Mouse (Mus musculus) skeletal muscle tissue, postnatal 0 days (tissue): Measurements from ENCODE around the gene Mex3a. TPM values are rescaled to one million over a fixed set of nuclear protein-coding genes. Genes with fewer than 3 reads are reported as not detected.

ENCODE experiments used
- microRNA counts: library from miRNA; unstranded; fragments of <30 nt; microRNA quantifications from one replicate; lab custom pipeline; 2015
- microRNA-seq, 2 experiments: library from miRNA; unstranded; fragments of <30 nt; microRNA quantifications; one replicate each; pipeline ENCODE4; 2016
- polyA plus RNA-seq: library from polyadenylated mRNA; unstranded; fragments of >200 nt; fragmentation: Nextera tagmentation; extraction: Ambion mirVana; gene quantifications from 2 replicates; pipeline ENCODE4 v1.2.1, GENCODE M21; 2015

Gene Mex3a
- polyA plus RNA-seq, result 2.9 TPM in 2 replicates

DNA sequence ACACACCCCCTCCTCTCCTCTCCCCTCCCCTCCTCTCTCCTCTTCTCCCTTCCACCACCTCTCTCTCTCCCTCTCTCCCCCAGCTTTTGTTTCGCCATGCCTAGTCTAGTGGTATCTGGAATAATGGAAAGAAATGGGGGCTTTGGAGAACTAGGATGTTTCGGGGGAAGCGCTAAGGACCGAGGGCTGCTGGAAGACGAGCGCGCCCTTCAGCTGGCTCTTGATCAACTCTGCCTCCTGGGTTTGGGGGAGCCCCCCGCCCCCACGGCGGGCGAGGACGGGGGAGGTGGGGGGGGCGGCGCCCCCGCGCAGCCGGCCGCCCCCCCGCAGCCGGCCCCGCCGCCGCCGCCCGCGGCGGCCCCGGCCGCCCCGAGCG is at the start of gene Mex3a:
Gene Mex3a, plus strand, starts transcription at position 97 of the 376 bp plus-strand sequence.

DNA sequence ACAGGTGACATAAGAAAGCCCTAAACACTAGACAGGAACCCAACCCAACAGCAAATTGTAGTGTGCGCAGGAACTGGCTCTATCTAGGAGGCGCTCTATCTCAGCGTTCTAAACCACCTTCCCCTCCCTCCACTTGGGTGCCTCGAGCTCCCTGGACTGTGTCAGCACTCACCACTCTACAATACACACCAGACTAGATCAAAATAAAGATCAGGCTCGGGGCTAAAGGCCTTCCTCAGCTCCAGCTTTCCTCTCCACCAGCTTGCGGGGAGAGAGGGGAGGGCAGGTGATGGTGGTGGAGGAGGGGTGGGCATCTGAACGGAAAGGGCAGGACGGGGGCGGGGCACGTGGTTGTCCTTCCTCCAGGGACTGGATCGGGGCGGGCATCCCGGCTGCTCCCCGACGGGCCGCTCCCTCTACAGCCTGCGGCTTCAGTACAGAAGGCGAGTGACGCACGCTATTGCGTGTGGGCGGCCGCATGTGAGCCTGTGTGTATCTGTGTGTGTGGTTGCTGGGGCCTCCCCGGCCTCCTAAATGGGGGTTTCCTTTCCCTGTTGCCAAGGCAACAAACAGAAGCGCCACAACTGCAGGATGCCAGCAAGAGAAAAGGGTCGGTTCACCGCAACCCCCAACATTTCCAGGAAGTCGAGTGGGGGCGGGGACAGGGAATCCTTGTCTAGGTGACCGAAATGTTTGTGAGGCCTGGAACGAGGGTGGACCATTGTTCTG is 22.3 kb upstream of the Mex3a start, which contains the start of gene Lmna:
Gene Lmna, minus strand, starts transcription at position 265 of the 729 bp plus-strand sequence.

DNA sequence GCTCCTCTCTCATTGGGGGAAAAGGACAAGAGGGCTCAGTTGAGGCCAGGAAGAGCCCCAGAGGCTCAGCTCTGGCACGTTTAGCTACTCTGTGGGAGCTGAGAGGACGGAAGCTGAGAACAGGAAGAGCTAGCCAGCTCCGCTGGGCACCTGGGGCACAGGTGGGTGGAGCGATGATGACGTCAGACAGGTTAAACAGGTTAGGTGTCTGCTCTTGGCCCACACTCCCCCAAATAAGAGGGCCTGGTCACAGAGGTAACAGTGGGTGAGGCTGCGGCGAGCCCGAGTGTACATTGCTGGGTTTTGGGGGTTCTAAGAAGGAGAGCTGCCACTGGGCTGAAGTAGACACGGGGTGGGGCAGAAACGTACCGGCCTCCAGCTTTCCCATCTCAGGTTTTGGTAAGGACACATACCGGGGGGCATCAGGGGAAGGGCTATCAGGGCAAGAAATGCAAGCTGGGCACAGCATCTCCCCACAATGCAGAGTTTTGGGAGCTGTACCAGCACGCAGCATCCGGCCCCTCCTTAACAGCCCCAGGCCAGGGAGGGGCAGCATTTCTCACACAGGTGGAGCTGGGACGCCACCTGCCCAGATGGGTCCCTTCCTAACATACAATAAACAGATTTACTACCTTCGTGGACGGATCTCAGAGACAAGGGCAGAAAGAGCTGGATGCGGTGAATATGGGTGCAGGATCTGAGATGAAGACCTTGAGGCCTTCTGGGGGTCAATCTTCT is 16.2 kb downstream of the Mex3a start, which contains the start of gene Rab25:
Gene Rab25, minus strand, starts transcription at position 121 of the 738 bp plus-strand sequence.

DNA sequence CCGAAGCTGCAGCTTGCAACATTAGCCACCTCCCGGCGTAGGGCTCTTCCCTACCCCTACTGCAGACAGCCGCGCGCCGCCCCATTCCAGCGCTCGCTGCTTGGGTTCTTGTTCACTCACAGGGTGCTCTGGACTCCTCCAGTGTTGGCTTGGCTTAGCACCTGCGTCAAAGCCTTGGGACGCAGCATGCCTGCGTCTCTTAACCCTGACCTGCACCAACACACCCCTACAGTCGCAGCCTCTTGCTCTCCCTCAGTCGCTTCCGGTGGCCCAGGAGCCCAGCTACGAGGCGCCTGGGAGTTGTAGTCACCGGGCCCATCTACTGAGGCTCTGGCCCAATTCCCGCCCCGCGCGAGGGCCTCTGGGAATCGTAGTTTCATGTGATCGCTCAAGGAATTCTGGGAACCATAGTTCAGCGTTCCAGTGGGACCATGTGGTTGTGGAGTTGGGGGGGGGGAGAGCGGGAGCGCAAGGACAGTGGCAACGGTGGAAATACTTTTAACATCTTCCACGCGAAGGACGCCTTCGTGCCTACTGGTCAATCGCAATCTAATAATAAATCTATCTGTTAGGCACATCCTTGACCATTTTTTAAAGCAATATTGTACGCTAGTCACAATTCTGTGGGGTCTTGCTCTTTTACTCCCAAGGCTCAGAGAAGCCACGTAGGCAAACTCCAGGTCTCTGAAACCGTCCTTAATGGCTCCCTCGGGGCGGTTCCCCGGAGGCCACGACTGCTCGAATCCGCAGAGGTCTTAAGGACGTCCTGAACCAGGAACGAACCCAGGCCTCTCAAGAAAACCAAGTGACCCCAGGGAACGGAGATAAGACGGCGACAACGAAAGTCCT is 20.7 kb downstream of the Mex3a start, which contains the start of gene Lamtor2:
Gene Lamtor2, minus strand, starts transcription at position 399 of the 849 bp plus-strand sequence.

DNA sequence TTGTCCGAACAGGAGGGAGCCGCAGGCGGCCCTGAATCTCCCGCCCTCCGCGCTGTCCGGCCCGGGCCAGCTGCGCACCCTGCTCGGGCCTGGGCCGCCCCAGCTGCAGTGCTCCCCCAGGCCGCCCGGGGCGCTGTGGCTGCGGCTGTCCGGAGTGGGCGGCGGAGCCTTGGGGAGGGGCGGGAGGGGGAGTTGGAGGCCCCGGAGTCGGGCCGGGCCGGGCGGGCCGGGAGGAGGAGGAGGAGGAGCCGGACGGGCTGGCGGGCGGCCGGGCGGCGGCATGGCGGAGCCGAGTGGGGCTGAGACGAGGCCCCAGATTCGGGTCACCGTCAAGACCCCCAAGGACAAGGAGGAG is 21.3 kb downstream of the Mex3a start, which contains the start of gene Ubqln4:
Gene Ubqln4, plus strand, starts transcription at position 234 of the 355 bp plus-strand sequence.

DNA sequence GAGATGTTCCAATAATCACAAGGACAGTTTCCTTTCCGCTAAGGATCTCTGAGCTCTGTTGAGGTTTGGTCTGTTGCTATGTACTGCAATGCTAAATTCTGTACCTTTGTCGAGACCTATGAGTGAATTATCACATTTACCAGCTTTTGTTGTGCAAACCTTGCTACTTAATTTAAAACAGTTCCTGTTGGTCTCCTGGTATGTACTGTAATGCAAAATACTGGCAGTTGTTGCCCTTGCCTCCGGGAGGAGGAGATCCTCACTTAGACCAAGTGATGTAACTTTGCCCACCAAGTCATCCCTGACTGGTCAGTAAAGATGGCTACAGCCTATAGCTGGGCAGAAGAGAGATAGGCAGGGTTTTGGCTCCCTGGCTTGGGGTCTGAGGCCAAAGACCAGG is 43.3 kb downstream of the Mex3a start, which contains the start of gene Ssr2:
Gene Ssr2, plus strand, starts transcription at position 337 of the 400 bp plus-strand sequence.

MicroRNAs encoded within 50 kb of the gene (microRNA counts, 519-probe panel; counts per million panel counts)
- microRNA mmu-miR-1905 (lab: Ali Mortazavi, UCI), result 296 counts per million, percentile 58 among the panel's probes with 10 or more counts

Small RNA genes within 50 kb of the gene (microRNA-seq; reads per million reads assigned to microRNA genes)
- 0 reads per million in 2 experiments for gene Mir1905

Other genes with a start within 250 kb of the Mex3a start
- gene Gm38392, start 245.2 kb upstream of the Mex3a start, polyA plus RNA-seq, result 0.13 TPM in 1 of 2 replicates, not detected in the other
- gene Tsacc, start 235.4 kb upstream of the Mex3a start, polyA plus RNA-seq, result 15.6 and 19.1 TPM in 2 replicates
- gene Cct3, start 235.3 kb upstream of the Mex3a start, polyA plus RNA-seq, result 249 and 260 TPM in 2 replicates
- 94.0 and 119 TPM in 2 replicates for gene Glmp, start 207.4 kb upstream of the Mex3a start, polyA plus RNA-seq
- 1.2 and 2.7 TPM in 2 replicates for gene Tmem79, start 196.2 kb upstream of the Mex3a start, polyA plus RNA-seq
- 20.1 and 21.9 TPM in 2 replicates for gene Smg5, start 196.1 kb upstream of the Mex3a start, polyA plus RNA-seq
- gene Paqr6, start 167.8 kb upstream of the Mex3a start, polyA plus RNA-seq, result 2.0 and 2.7 TPM in 2 replicates
- not detected in 2 replicates for gene Bglap3, start 159.7 kb upstream of the Mex3a start, polyA plus RNA-seq
- not detected in 2 replicates for gene Bglap2, start 153.7 kb upstream of the Mex3a start, polyA plus RNA-seq
- not detected in 2 replicates for gene Bglap, start 147.9 kb upstream of the Mex3a start, polyA plus RNA-seq
- gene Pmf1, start 122.1 kb upstream of the Mex3a start, polyA plus RNA-seq, result 48.7 and 61.8 TPM in 2 replicates
- gene Slc25a44, start 107.3 kb upstream of the Mex3a start, polyA plus RNA-seq, result 7.8 and 9.0 TPM in 2 replicates
- gene Sema4a, start 71.2 kb upstream of the Mex3a start, polyA plus RNA-seq, result 1.8 and 3.0 TPM in 2 replicates
- 374 and 437 TPM in 2 replicates for gene Lmna, start 22.4 kb upstream of the Mex3a start, polyA plus RNA-seq
- 0.22 and 4.9 TPM in 2 replicates for gene Rab25, start 15.9 kb downstream of the Mex3a start, polyA plus RNA-seq
- gene Lamtor2, start 20.7 kb downstream of the Mex3a start, polyA plus RNA-seq, result 99.9 and 111 TPM in 2 replicates
- gene Ubqln4, start 21.4 kb downstream of the Mex3a start, polyA plus RNA-seq, result 23.9 and 24.8 TPM in 2 replicates
- 123 and 159 TPM in 2 replicates for gene Ssr2, start 43.5 kb downstream of the Mex3a start, polyA plus RNA-seq
- 78.9 and 79.6 TPM in 2 replicates for gene Arhgef2, start 73.6 kb downstream of the Mex3a start, polyA plus RNA-seq
- not detected in 2 replicates for gene Rxfp4, start 120.7 kb downstream of the Mex3a start, polyA plus RNA-seq
- gene Khdc4, start 153.4 kb downstream of the Mex3a start, polyA plus RNA-seq, result 32.3 and 34.5 TPM in 2 replicates
- 49.5 and 51.0 TPM in 2 replicates for gene Rit1, start 184.4 kb downstream of the Mex3a start, polyA plus RNA-seq
- gene Syt11, start 242.8 kb downstream of the Mex3a start, polyA plus RNA-seq, result 3.5 and 3.6 TPM in 2 replicates